Mouse (Mus musculus): ENCODE results near the gene Adamts2. TPM values are rescaled to one million over a fixed set of nuclear protein-coding genes. Genes with fewer than 3 reads are reported as not detected.

Adamts2 gene
- polyA plus RNA-seq, 1 experiment from 2014 or later: 8.5 TPM

- no peaks in the 10 kb centered on the region for H3K36me3 ChIP-seq
- H3K27ac ChIP-seq: no peak overlapping the region
- H3K27me3 ChIP-seq (replicated peaks): no peaks in the 10 kb centered on the region
- no peak overlapping the region for H3K4me3 ChIP-seq (replicated peaks)
- H3K9me3 ChIP-seq: no peaks in the 10 kb centered on the region
- no peak overlapping the region for H3K9ac ChIP-seq
- H3K4me2 ChIP-seq (replicated peaks): no peak overlapping the region
- H3K4me1 ChIP-seq (replicated peaks): no peaks in the 10 kb centered on the region
- 47% methylated on average over 4 of the region's 4 CpGs for WGBS
- ATAC-seq: no peak
Measured at GRCm38 (mm10) chr11:50757741-50758140, 155.9 kb downstream of the Adamts2 start.

GRCm38 (mm10) chr11:50766461-50766860, 164.6 kb downstream of the Adamts2 start:
- ATAC-seq: no peak
- Histone ChIP-seq H3K4me3 (replicated peaks) (no peak overlapping the region), H3K27ac (no peak overlapping the region), H3K4me2 (replicated peaks) (no peak overlapping the region), H3K27me3 (replicated peaks) (no peaks in the 10 kb centered on the region), H3K9me3 (no peaks in the 10 kb centered on the region), H3K9ac (no peak overlapping the region), H3K36me3 (no peaks in the 10 kb centered on the region), H3K4me1 (replicated peaks) (peaks cover 5% of the 10 kb centered on the region; the same call in 1 of the 2 replicates)
- WGBS: 82% methylated on average over 7 of the region's 7 CpGs

GRCm38 (mm10) chr11:50767039-50767438, 165.2 kb downstream of the Adamts2 start:
- no peak overlapping the region for H3K4me2 ChIP-seq (replicated peaks)
- peaks cover 5% of the 10 kb centered on the region; the same call in 1 of the 2 replicates for H3K4me1 ChIP-seq (replicated peaks)
- H3K27ac ChIP-seq: no peak overlapping the region
- H3K9ac ChIP-seq: no peak overlapping the region
- H3K36me3 ChIP-seq: no peaks in the 10 kb centered on the region
- 25% methylated on average over 4 of the region's 4 CpGs for WGBS
- H3K4me3 ChIP-seq (replicated peaks): no peak overlapping the region
- H3K9me3 ChIP-seq: no peaks in the 10 kb centered on the region
- ATAC-seq: no peak
- H3K27me3 ChIP-seq (replicated peaks): no peaks in the 10 kb centered on the region

DNA sequence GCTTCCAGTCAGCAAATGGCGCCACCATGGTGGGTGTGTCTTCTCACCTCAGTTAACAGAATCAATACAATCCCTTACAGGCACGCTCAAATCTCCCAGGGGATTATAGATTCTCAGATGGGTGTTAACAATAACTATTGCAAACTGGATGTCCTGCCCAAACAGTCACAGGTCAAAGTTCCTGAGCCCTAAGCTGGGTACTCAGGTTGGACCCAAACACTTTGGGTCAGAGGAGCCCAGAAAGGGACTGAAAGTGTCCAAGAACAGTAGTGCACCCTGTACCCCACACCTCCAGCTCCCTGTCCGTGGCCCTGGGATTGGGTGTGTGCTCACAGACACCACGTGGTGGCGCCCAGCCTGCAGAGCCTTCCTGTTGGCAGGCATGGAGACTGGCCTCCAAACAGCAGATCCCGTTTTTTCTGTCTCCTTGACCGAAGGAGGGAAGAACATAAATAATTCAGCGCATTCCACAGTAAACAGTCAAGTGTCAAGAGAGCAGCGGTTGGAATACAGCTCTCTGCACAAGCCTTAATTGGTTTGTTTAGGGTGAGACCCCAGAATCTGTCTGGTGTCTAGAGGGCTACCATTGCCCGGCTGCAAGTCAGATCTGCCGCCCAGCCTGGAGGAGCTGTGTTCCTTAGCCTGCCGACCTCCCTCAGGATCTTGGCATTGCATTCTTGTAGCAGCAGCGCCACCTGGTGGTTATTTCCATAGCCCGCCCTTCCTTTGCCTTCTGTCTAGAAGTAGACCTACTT, 167.3 kb downstream of the Adamts2 start:
- peak overlapping the region; percentile 17 for H3K4me3 ChIP-seq (replicated peaks)
- 11% methylated on average over 14 of the region's 14 CpGs for WGBS
- peaks cover 5% of the 10 kb centered on the region; the same call in 1 of the 2 replicates for H3K4me1 ChIP-seq (replicated peaks)
- no peak overlapping the region for H3K9ac ChIP-seq
- H3K27ac ChIP-seq: no peak overlapping the region
- H3K4me2 ChIP-seq (replicated peaks): peak overlapping the region; percentile 61
- no peaks in the 10 kb centered on the region for H3K36me3 ChIP-seq
- peak; percentile 92 for ATAC-seq
- H3K9me3 ChIP-seq: no peaks in the 10 kb centered on the region
- no peaks in the 10 kb centered on the region for H3K27me3 ChIP-seq (replicated peaks)

DNA sequence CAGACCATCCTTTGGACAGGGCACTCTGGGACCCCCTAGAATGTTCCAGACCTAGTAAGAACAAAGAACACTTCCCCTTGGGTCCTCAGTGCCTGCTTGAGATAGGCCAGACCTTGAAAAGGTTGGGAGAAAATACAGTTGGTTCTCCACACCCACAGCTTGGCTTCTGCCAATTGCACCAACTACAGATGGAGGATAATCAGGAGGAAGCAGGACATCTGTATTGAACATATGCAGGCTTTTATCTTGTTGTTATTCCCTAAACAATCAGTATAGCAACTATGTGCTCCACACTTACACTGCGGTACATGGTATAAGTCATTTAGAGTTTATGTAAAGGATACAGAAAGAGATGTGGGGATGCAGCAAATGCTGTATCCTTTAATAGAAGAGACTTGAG, 169.1 kb downstream of the Adamts2 start:
- WGBS: 94% methylated on average over 1 of the region's 1 CpGs
- H3K27ac ChIP-seq: no peak overlapping the region
- H3K9ac ChIP-seq: no peak overlapping the region

GRCm38 (mm10) chr11:50797674-50798073, 195.8 kb downstream of the Adamts2 start:
- Histone ChIP-seq H3K9ac (no peak overlapping the region), H3K9me3 (no peaks in the 10 kb centered on the region), H3K36me3 (no peaks in the 10 kb centered on the region), H3K27ac (no peak overlapping the region), H3K4me2 (replicated peaks) (no peak overlapping the region), H3K27me3 (replicated peaks) (no peaks in the 10 kb centered on the region), H3K4me3 (replicated peaks) (no peak overlapping the region), H3K4me1 (replicated peaks) (no peaks in the 10 kb centered on the region)
- ATAC-seq: no peak
- WGBS: 67% methylated on average over 11 of the region's 11 CpGs

More for the DNA sequence above, 169.1 kb downstream of the Adamts2 start:
- no peak overlapping the region for H3K4me3 ChIP-seq (replicated peaks)
- H3K36me3 ChIP-seq: no peaks in the 10 kb centered on the region
- no peaks in the 10 kb centered on the region for H3K9me3 ChIP-seq
- no peak overlapping the region for H3K4me2 ChIP-seq (replicated peaks)
- no peaks in the 10 kb centered on the region for H3K27me3 ChIP-seq (replicated peaks)
- peaks cover 5% of the 10 kb centered on the region; the same call in 1 of the 2 replicates for H3K4me1 ChIP-seq (replicated peaks)
- ATAC-seq: no peak

GRCm38 (mm10) chr11:50798836-50799235, 197.0 kb downstream of the Adamts2 start:
- Histone ChIP-seq H3K36me3 (no peaks in the 10 kb centered on the region), H3K27me3 (replicated peaks) (no peaks in the 10 kb centered on the region), H3K4me2 (replicated peaks) (no peak overlapping the region), H3K4me3 (replicated peaks) (no peak overlapping the region), H3K9me3 (no peaks in the 10 kb centered on the region), H3K27ac (no peak overlapping the region), H3K4me1 (replicated peaks) (no peaks in the 10 kb centered on the region), H3K9ac (no peak overlapping the region)
- ATAC-seq: no peak

- WGBS: 98% methylated on average over 4 of the region's 4 CpGs
- no peak overlapping the region for H3K4me2 ChIP-seq (replicated peaks)
- peaks cover 46% of the 10 kb centered on the region for H3K36me3 ChIP-seq
- no peak overlapping the region for H3K9ac ChIP-seq
- no peaks in the 10 kb centered on the region for H3K4me1 ChIP-seq (replicated peaks)
- peaks cover 7% of the 10 kb centered on the region for H3K9me3 ChIP-seq
- H3K4me3 ChIP-seq (replicated peaks): no peak overlapping the region
- no peak for ATAC-seq
- H3K27me3 ChIP-seq (replicated peaks): no peaks in the 10 kb centered on the region
- H3K27ac ChIP-seq: no peak overlapping the region
Measured at GRCm38 (mm10) chr11:50814233-50814632, 212.3 kb downstream of the Adamts2 start.

DNA sequence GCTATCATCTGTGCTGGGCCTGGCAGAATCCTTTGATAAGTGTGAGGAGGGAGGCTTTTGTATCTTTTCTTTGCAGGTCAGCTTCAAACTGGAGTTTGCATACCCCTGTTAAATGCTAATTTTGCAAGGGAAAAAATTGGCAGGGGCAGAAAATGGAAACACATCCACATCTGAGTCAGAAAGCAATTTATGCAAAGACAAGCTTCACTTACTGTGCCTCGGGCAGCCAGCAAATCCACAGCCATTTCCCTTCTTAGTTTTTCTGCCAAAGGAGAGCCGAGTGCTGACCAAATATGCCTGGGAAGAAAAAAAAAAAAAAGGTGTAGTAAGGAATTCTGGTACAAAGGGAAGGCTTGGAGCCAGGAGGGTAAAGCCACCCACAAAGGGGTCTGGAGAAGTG, 224.3 kb downstream of the Adamts2 start:
- 51% methylated on average over 2 of the region's 2 CpGs for WGBS
- H3K4me3 ChIP-seq (replicated peaks): peak overlapping the region; percentile 92; the same call in 1 of the 2 replicates
- ATAC-seq: no peak
- H3K27me3 ChIP-seq (replicated peaks): no peaks in the 10 kb centered on the region
- no peak overlapping the region for H3K9ac ChIP-seq
- H3K4me2 ChIP-seq (replicated peaks): peak overlapping the region; percentile 62
- H3K27ac ChIP-seq: no peak overlapping the region
- H3K36me3 ChIP-seq: peaks cover 5% of the 10 kb centered on the region; the same call in 1 of the 2 replicates
- 0 out of 2 replicates have a peak, but pooled peaks cover 5% of the 10 kb centered on the region for H3K4me1 ChIP-seq (replicated peaks)
- no peaks in the 10 kb centered on the region; the same call in 1 of the 2 replicates for H3K9me3 ChIP-seq

GRCm38 (mm10) chr11:50827010-50827953, 225.4 kb downstream of the Adamts2 start, which contains the start of gene Zfp354c:
Gene Zfp354c, minus strand, starts transcription at chr11:50827724.
- H3K4me3 ChIP-seq (replicated peaks): peak within 1 kb of the TSS; percentile 92
- H3K27me3 ChIP-seq (replicated peaks): no peaks in the 10 kb centered on the region
- H3K9me3 ChIP-seq: no peaks in the 10 kb centered on the region; the same call in 1 of the 2 replicates
- H3K36me3 ChIP-seq: peaks cover 5% of the 10 kb centered on the region; the same call in 1 of the 2 replicates
- peak within 1 kb of the TSS; percentile 62 for H3K4me2 ChIP-seq (replicated peaks)
- 0 out of 2 replicates have a peak within 1 kb of the TSS, but pooled peaks have one; percentile 32 for H3K27ac ChIP-seq
- ATAC-seq: peak; percentile 98
- peak within 1 kb of the TSS; percentile 91 for H3K9ac ChIP-seq
- H3K4me1 ChIP-seq (replicated peaks): 0 out of 2 replicates have a peak, but pooled peaks cover 5% of the 10 kb centered on the region
- WGBS: under 1% methylated on average over 45 of the region's 45 CpGs

GRCm38 (mm10) chr11:50835727-50836126, 233.8 kb downstream of the Adamts2 start:
- 0 out of 2 replicates have a peak, but pooled peaks cover 3% of the 10 kb centered on the region for H3K9me3 ChIP-seq
- ATAC-seq: no peak
- no peak overlapping the region for H3K4me3 ChIP-seq (replicated peaks)
- H3K36me3 ChIP-seq: peaks cover 5% of the 10 kb centered on the region; the same call in 1 of the 2 replicates
- no peaks in the 10 kb centered on the region; the same call in 1 of the 2 replicates for H3K4me1 ChIP-seq (replicated peaks)
- H3K27ac ChIP-seq: no peak overlapping the region
- H3K27me3 ChIP-seq (replicated peaks): no peaks in the 10 kb centered on the region
- no peak overlapping the region for H3K4me2 ChIP-seq (replicated peaks)
- H3K9ac ChIP-seq: no peak overlapping the region
- 86% methylated on average over 4 of the region's 4 CpGs for WGBS
